Mouse (Mus musculus) heart, adult 2 months (tissue): ENCODE results near the gene Smarca5. TPM values are rescaled to one million over a fixed set of nuclear protein-coding genes. Genes with fewer than 3 reads are reported as not detected.

Experiments used
- DNase-seq, 2 experiments: peaks; one replicate each; pipeline ENCODE4 v3.0.0; 2021
- H3K27ac ChIP-seq: fragments of 200-600 bp; 2 replicates; pipeline ENCODE4 v1.8.1; 2022
- H3K27me3 ChIP-seq: fragments of 200-500 bp; 2 replicates; pipeline ENCODE4 v1.6.1; 2012; ENCODE audit warnings: mild to moderate bottlenecking, low read length, inconsistent platforms, mixed read lengths; ENCODE audit not compliant: control insufficient read depth, insufficient read depth
- H3K36me3 ChIP-seq: fragments of 200-500 bp; 2 replicates; pipeline ENCODE4 v1.6.1; 2012; ENCODE audit warnings: low read length, inconsistent platforms; ENCODE audit not compliant: control insufficient read depth, insufficient read depth
- H3K4me1 ChIP-seq: fragments of 200-500 bp; 2 replicates; pipeline ENCODE4 v1.6.1; 2011; ENCODE audit warnings: low read length; ENCODE audit not compliant: control insufficient read depth, insufficient read depth
- H3K4me3 ChIP-seq: fragments of 200-600 bp; 2 replicates; pipeline ENCODE4 v1.8.1; 2022
- H3K79me2 ChIP-seq: fragments of 200-500 bp; replicated peaks from 2 replicates; pipeline ENCODE4 v1.6.1; 2012; ENCODE audit warnings: mild to moderate bottlenecking, inconsistent platforms, low read length, moderate library complexity, mixed read lengths; ENCODE audit not compliant: control insufficient read depth, insufficient read depth
- H3K9ac ChIP-seq: fragments of 200-500 bp; 2 replicates; pipeline ENCODE4 v1.6.1; 2012; ENCODE audit warnings: low read depth, mild to moderate bottlenecking, control low read depth, inconsistent platforms, low read length, mixed read lengths
- CTCF ChIP-seq: fragments of 200-600 bp; IDR thresholded peaks from 2 replicates; pipeline ENCODE4 v1.8.1; 2022; ENCODE audit warnings: antibody characterized with exemption, mild to moderate bottlenecking, moderate library complexity
- EP300 ChIP-seq: fragments of 200-500 bp; IDR thresholded peaks from 2 replicates; pipeline ENCODE4 v1.6.1; 2011; ENCODE audit warnings: low read depth, low read length, control low read depth; ENCODE audit not compliant: insufficient read depth
- POLR2A ChIP-seq: fragments of 200-500 bp; IDR thresholded peaks from 2 replicates; pipeline ENCODE4 v1.6.1; 2011; ENCODE audit warnings: mild to moderate bottlenecking, low read depth, low read length, control low read depth; ENCODE audit not compliant: insufficient read depth
- WGBS: fragments of 180-500 bp; shearing (Covaris S2); methylation state at CpG from one replicate; pipeline ENCODE4 v1.1.7; 2018; 5-methylcytosine and 5-hydroxymethylcytosine counted together
- intact Hi-C: fragments of 180-260 bp; cut with DNase I; formaldehyde crosslinking; loops from one replicate; pipeline ENCODE4 v1.15.1; 2025
- polyA plus RNA-seq: library from polyadenylated mRNA; depleted of rRNA; stranded (reverse); fragments of >200 nt; gene quantifications from 2 replicates; pipeline ENCODE4 v1.2.3, GENCODE M21; 2012
- total RNA-seq, 2 experiments: library from RNA; stranded (reverse); gene quantifications; 2 replicates each; pipeline ENCODE4 v1.2.3; 2021

Smarca5 gene
- total and polyA plus RNA-seq, 3 experiments: 3.5 to 43.5 (median 37.9) TPM

- Histone ChIP-seq H3K4me1 (peaks cover 4% of the 10 kb centered on the region), H3K4me3 (no peak overlapping the region), H3K9ac (no peak overlapping the region), H3K27ac (no peak overlapping the region), H3K36me3 (peaks cover 8% of the 10 kb centered on the region), H3K27me3 (no peaks in the 10 kb centered on the region), H3K79me2 (no peaks in the 10 kb centered on the region)
- 59% methylated on average over 4 of the region's 4 CpGs for WGBS
- intact Hi-C loops: loop anchor here (2.0 kb wide), 2 partner anchors 106 to 222 kb away; no protein-coding TSS in a partner anchor
- DNase-seq: no peak
- TF ChIP-seq CTCF (peak; percentile 79), EP300 (no peak), POLR2A (no peak)
Measured at GRCm38 (mm10) chr8:80772732-80773460, 33.6 kb upstream of the Smarca5 start.

GRCm38 (mm10) chr8:80768451-80768850 lies 29.2 kb upstream of the Smarca5 start:
- DNase-seq: no peak
- TF ChIP-seq CTCF: no peak
- TF ChIP-seq EP300: no peak
- intact Hi-C loops: no loop called here
- Histone ChIP-seq H3K27ac (no peak overlapping the region), H3K9ac (no peak overlapping the region), H3K4me3 (no peak overlapping the region), H3K36me3 (peaks cover 12% of the 10 kb centered on the region), H3K27me3 (no peaks in the 10 kb centered on the region), H3K4me1 (no peaks in the 10 kb centered on the region; the same call in 1 of the 2 replicates), H3K79me2 (no peaks in the 10 kb centered on the region)
- 87% methylated on average over 6 of the region's 6 CpGs for WGBS

GRCm38 (mm10) chr8:80753017-80753715 lies 13.9 kb upstream of the Smarca5 start:
- intact Hi-C loops: loop anchor here (1.0 to 5.0 kb wide), 4 partner anchors 60 to 244 kb away; no protein-coding TSS in a partner anchor
- TF ChIP-seq CTCF (peak; percentile 97), EP300 (peak; percentile 74; the same call in 1 of the 2 replicates), POLR2A (no peak)

GRCm38 (mm10) chr8:80752429-80752828 lies 13.1 kb upstream of the Smarca5 start:
- WGBS: 61% methylated on average over 7 of the region's 7 CpGs
- no peak overlapping the region for H3K4me3 ChIP-seq
- H3K27me3 ChIP-seq: no peaks in the 10 kb centered on the region
- TF ChIP-seq POLR2A (no peak), CTCF (no peak), EP300 (no peak)
- H3K27ac ChIP-seq: no peak overlapping the region
- H3K4me1 ChIP-seq: peaks cover 3% of the 10 kb centered on the region; the same call in 1 of the 2 replicates
- H3K79me2 ChIP-seq: no peaks in the 10 kb centered on the region
- no peak overlapping the region for H3K9ac ChIP-seq
- no peaks in the 10 kb centered on the region for H3K36me3 ChIP-seq
- no peak for DNase-seq
- intact Hi-C loops: loop anchor here (1.0 to 5.0 kb wide), 3 partner anchors 11 to 240 kb away; no protein-coding TSS in a partner anchor

More at GRCm38 (mm10) chr8:80753017-80753715, 13.9 kb upstream of the Smarca5 start:
- Histone ChIP-seq H3K36me3 (no peaks in the 10 kb centered on the region), H3K79me2 (no peaks in the 10 kb centered on the region), H3K27ac (no peak overlapping the region), H3K4me1 (peaks cover 3% of the 10 kb centered on the region; the same call in 1 of the 2 replicates), H3K27me3 (no peaks in the 10 kb centered on the region), H3K9ac (no peak overlapping the region), H3K4me3 (no peak overlapping the region)
- WGBS: 27% methylated on average over 9 of the region's 9 CpGs
- peak; percentile 74 to 83 for DNase-seq

- intact Hi-C loops: no loop called here
- peaks cover 3% of the 10 kb centered on the region; the same call in 1 of the 2 replicates for H3K4me1 ChIP-seq
- 84% methylated on average over 4 of the region's 4 CpGs for WGBS
- H3K9ac ChIP-seq: no peak overlapping the region
- H3K36me3 ChIP-seq: no peaks in the 10 kb centered on the region
- DNase-seq: no peak
- H3K4me3 ChIP-seq: no peak overlapping the region
- H3K27me3 ChIP-seq: no peaks in the 10 kb centered on the region
- TF ChIP-seq EP300: no peak
- no peak for TF ChIP-seq CTCF
- no peak for TF ChIP-seq POLR2A
- no peak overlapping the region for H3K27ac ChIP-seq
- no peaks in the 10 kb centered on the region for H3K79me2 ChIP-seq
Measured at GRCm38 (mm10) chr8:80749091-80749490, 9.8 kb upstream of the Smarca5 start.
